Mouse (Mus musculus): ENCODE measurements around the gene Ctcfl.
A peak's percentile ranks its signal among the peaks of the same experiment; 100 is the strongest.
"Not testable (repeated sequence)": the region's sequence is repeated elsewhere in the genome, so short reads cannot be mapped to it uniquely, and the experiment has no call there.

The Ctcfl gene

DNA sequence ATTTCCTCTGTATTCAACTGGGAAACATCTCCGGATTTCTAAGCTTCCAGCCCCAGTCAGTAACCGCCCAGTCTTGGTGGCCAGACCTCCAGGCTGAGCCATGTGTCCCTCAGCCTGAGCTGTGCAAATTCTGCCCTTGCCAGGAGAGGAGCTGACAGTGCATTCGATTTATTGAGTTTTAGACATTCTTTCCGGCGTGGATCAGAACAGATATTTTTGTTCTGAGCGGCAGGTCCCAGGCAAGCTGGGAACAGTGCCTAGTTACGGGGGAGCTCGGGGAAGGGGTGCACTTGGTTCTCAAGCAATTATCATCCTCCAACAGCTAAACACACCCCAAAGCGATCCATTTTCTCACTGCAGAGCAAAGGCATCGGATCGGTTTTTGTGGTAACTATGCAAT, 24.3 kb upstream of the Ctcfl start:
- DNase-seq (ENCODE audit: low spot score), result no peak

DNA sequence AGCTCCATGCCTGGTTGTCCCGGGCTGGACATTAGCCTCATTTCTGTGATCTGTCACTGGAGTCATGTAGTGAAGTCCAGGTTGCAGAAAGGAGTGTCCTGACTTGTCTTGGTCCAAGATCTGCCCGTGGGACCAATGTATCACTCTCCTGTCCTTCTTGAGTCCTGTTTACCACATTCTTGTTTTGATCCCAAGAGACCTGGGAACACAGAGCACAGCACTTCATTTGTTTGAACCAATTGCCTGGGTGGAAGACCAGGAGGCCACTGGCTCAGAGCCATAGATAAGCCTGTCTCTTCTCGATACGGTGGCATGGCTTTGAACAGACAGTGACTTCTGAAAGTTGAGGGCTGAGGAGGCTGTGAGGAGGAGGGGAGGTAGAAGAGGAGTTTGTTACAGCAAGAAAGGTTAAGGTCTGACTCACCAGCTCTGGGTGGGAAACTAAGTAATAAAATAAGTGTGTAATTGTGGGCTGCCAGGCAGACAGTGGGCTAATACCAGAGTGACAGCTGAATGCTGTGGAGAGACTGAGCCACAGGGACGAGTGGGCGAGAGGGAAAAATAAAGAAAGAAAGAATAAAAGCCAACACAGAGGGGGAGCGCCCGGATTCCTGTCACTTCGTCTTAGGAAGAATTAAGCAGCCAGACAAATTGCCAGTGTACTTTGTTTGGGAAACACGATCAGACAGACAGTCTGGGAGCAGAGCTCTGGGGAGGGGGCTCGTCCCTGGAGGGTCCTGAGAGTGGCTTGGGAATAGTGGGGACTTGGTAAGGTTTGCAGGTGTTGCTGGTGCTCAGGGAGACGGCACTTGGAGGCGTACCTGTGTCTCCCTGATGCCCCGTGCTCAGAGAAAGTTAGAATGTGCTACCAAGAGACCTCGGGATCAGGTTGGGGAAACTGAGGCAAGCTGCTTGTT, 19.3 kb upstream of the Ctcfl start:
- no peak for DNase-seq (ENCODE audit: low spot score)

DNA sequence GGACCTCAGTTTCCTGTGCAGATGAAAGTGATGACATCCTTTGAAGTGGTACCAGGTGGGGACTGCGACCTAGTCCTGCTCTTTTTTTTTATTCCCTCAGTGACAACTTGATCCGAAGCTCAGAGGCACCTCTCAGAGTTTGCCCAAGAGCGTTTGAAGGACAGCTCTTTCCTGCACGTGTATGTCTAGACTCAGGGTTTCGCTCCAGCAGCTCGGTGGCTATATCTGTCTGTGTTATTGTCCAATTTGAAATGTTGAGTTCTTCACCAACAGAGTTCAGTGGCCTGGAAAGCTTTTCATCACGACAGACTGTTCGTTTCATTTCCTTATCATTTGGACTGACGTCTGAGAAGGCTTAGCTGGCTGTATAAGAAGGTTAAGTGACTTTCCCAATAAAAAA, 15.4 kb upstream of the Ctcfl start:
- DNase-seq (ENCODE audit: low spot score), result no peak

DNA sequence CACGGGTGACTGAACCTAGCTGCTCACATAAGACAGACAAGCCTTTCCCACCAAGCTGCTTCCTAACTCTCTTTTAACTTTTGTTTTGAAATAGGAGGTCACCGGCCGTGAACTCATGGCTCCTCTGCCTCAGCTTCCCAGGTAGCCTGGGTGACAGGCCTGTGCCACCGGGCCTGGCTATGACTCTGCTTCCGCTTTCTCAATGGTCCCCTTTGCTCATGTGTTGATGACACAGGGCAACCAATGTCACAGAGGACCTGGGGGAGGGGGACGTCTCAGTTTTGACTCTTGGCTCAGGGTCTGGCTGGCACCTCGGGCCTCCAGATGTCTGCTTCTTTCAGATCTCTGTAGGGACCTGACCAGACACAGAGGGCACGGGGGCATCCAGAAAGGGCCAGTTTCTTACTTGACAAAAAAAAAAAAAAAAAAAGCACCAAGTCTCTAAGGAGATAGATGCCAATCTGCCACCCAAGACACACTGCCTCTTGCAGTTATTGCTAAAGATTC, 13.5 kb upstream of the Ctcfl start:
- DNase-seq (ENCODE audit: low spot score), result no peak

DNA sequence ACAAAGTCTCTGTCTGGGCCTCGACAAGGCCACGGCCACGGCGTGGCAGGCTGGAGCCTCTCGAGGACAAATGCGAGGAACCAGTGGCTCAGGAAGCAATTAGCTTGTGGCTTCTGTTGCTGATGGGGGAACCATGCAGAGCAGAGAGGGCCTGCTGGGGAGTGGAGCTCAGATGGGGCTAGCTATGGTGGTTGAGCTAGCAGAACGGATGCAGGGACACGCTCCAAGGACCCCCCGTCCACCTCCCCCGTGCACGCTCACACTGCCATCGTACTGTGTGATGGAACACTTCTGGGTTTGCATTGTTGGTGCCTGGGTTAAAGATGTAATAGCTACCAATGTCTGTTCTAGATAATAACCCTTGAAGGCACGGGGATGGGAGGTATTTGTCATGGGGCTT, 12.9 kb upstream of the Ctcfl start:
- DNase-seq (ENCODE audit: low spot score), result no peak

DNA sequence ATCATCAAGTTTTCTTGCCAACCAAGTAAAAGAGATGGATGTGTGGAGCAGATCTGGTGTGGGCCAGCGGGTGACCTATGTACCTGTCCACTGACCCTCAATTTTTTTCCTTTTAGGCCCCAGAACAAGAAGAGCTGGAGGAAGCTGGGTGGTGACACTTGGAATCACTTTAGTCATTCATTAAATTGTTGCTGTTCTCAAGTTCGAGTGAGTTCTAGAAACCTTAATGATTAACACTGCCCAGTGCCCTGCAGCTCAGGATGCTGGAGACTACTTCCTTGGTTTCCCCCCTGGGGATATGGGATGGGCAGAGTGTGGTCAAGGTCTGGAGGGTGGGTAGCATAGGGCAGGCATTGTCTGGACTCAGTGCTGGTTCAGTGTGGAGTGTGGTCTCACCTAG, 9.8 kb upstream of the Ctcfl start:
- DNase-seq (ENCODE audit: low spot score), result no peak

DNA sequence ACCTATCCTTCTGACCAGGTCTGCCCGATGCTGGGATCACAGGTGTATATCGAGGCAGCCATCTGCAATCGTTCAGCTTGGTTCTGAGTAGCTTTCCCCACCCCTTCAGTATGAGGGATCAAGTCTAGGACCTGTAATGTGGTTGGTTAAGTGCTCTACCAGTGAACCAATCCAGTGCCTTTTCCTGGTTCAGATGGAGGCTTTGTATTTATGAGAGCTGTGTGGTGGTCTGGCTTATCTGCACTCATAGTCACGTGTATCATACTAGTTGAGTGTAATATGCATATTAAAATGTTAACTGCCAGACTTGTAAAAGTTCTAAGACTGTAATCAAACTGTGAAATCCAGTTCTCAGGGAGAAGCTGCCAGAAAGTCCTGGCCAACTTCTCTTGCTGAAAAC, 7.1 kb upstream of the Ctcfl start:
- no peak for DNase-seq (ENCODE audit: low spot score)

DNA sequence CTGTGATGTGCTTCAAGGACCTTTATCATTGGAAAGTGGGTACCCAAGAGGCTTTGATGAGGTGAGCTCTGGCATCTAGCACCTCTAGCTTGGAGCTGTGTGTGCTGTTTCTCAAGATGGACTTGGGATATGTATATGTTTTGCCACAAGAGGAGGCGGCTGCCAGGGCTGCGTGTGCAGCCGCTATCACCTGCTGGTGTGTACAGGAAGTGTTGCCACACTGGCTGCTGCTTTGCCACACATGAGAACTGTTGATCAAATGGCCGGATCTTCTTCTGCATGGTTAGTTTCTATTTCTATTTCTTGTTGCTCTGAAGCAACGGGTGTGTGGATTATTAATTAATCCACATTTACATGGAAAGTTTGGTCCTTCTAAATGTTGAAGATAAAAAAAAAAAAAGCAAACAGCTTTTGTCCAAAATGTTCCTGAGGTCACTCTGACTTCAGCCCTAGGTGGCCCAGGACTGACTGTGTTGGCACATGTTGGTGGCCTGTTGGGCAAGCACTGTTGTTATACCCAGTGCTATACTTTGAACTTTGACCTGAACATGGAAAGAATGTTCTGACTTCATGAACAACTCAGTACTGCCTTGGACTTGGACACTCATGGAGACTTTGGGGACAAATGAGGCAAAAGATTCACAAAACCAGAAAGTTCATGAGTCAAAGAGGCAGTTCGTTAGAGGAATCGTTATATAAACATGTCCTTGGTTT, 4.9 kb upstream of the Ctcfl start:
- DNase-seq (ENCODE audit: low spot score), result no peak

DNA sequence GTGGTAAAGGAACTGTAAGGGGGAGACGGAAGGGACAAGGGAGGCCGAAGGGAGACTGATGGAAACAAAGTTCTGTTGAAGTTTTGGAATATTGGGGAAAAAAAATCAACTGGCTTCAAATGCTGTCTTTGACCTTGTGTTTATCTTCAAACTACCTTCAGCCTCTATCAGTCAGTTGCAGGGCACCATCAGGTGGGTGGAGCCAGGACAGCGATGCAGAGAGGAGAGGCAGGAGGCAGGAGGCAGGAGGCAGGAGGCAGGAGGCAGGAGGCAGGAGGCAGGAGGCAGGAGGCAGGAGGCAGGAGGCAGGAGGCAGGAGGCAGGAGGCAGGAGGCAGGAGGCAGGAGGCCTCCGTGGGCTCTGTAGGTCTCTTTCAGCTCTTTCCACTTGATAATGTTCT, 792 bp upstream of the Ctcfl start:
- DNase-seq (ENCODE audit: low spot score), result not testable (repeated sequence)

DNA sequence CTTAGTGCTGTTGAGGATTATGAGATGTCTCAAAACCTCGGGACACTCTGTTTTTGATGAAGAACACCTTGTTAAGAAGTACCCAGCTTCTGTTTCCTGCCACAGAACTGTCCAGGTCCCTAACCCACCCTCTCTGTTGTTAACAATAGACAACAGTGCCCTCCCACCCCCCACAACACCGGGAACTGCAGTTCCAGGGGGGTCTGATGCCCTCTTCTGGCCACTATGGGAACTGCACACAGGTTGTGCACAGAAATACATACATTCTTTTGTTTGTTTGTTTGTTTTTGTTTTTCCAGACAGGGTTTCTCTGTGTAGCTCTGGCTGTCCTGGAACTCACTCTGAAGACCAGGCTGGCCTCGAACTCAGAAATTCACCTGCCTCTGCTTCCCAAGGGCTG, 5.5 kb downstream of the Ctcfl start:
- not testable (repeated sequence) for DNase-seq (ENCODE audit: low spot score)

DNA sequence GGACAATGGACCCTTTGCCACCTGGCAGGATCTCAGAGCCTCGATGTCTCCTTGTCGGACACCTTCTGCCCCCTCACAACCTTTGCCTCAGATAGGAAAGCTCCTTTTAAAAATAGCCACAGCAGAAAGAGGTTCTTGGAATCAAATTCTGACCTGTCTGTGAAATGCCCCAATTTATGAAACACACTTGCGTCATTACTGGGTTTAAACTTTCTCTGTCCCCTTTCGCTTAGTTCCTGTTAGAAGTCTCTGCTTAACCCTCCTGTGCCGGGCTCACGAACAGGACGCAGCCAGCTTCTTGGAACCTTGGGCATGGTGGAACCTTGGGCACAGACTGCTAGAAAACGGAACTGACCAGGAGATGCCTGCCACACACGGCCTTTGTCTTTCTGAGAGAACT, 8.8 kb downstream of the Ctcfl start:
- no peak for DNase-seq (ENCODE audit: low spot score)

DNA sequence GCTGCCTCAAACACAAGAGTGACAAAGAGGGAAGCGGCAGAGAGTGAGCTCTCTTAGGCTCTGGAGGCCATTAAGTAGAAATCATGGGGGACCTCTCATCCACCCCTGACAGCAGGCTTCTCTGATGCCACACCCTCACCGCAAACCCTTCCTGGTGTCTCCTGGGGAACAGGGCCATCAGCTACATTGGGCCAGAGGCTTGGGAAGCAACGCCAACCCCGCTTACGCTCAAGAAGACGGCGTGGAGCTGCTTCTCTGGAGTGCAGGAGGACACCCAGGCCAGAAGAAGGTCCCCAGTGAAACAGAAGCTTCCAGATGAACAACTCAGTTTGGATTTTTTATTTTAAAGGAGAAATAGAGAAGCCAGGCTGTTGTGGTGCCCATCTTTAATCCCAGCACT, 9.8 kb downstream of the Ctcfl start:
- no peak for DNase-seq (ENCODE audit: low spot score)

DNA sequence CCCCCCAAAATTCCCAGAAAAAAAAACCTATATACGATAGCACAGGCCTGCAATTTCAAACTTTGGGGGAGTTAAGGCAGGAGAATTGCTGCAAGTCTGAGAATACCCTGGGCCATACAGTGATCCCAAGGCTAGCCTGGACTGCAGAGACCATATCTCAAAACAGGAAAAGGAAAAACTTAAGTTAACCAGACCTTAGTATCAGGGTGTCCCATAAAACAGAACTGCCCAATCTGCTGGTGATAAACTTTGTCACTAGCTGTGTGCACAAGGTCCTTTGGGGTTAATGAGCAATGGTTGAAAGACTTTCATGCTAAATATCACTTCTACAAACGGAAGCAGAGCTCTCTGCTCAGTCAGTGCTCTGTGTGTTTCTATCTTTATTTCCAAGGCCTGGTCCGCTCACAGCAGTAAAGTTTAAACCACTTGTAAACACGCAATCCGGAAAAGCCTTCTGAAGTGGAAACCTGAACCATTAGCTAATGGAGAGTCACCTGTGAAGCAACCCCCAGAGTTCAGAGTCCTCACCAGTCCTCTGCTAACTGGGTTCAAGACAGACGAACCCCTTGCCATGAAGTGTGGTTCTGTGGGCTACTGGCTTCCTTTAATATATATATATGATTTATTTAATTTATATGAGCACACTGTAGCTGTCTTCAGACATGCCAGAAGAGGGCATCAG, 10.7 kb downstream of the Ctcfl start:
- DNase-seq (ENCODE audit: low spot score), result no peak

DNA sequence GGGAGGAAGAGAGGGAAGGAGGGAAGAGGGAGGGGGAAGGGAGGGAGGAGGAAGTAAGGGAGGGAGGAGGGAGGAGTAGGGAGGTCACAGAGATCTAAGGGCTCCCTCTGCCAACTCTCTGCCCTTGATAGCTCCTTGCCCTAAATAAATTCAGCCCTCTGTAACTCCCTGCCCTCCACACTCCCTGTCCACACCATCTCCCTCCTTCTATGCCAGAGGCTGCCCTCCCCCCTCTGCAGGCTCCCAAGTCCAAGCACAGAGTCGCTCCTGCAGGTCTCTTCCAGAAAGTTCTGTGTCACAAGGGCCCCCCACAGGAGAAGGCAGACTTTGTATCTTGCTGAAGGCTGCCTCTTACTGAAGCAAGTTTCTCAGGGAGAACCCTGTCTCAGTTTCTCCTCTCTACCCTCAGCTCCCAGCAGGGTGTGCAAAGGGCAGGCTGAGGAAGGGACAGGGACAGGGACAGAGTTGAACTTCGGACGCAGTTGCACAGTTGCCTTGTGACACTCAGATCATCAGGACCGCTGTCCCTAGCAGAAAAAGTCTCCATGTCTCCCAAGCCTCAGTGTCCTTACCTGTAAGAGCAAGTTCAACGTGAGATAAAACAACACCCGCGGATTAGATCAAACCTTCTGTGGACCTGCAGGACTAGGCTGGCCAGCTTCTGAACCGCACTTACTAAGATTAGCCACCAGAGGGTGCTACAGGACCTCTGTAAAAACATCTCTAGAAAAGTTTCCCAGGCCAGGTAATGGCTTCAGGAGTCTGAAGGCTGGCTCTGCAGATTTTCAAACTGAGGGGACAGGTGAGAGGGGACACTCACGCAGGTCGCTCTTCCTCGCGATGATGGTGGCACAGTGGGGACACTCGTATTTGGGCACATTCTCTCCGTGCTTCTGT, 12.2 kb downstream of the Ctcfl start:
- peak; percentile 67 for DNase-seq (ENCODE audit: low spot score)

DNA sequence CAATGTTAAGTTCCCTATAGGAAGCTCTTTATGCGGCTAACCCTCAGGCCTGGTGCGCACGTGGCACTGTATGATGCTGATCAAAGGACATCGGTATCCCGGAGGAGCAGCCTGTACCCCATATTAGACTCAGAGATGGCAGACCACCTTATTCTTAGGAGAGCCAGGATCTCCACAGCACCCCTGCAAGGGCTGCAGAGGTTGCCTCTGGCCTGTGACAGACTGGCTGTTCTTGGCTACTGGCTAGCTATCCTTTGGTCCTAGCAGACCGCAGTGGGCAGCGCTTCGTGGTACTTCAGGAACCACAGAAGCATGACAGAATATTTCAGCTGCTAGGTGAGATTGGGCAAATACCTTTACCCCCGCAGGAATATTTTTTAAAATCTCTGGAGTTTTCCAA, 12.9 kb downstream of the Ctcfl start:
- DNase-seq (ENCODE audit: low spot score), result no peak

DNA sequence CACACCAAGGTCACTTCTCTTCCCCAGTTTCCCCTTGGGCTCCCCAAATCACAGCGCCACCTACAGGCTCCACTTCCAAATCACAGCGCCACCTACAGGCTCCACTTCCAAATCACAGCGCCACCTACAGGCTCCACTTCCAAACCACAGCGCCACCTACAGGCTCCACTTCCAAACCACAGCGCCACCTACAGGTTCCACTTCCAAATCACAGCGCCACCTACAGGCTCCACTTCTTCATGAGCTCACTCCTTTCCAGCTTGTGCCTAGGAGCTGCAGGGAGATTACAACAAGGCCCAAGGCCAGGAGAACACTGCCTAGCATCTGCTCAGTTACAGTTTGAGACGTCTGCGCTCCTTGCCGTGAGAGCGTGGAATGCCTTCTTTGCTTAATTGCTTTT, 22.0 kb downstream of the Ctcfl start:
- DNase-seq (ENCODE audit: low spot score), result peak; percentile 70

DNA sequence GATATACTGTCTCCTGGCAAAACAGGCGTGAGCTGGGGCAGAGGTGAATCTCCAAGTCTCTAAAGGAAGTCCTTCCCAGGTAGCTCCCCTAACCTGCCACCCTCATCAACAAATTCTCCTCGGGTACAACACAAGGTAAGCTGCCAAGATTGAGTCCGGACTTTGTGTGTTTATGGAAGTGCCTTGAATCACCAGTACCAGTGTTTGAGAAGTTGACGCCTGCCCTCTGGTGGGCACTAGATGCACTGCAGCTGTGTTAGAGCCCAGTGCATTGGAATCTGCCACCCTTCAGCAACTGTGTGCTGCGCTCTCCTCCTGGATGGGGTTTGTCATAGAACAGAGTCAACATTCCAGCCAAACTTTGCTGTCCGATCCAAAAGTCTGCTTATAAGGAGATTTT, 29.9 kb downstream of the Ctcfl start:
- DNase-seq (ENCODE audit: low spot score), result peak; percentile 88

DNA sequence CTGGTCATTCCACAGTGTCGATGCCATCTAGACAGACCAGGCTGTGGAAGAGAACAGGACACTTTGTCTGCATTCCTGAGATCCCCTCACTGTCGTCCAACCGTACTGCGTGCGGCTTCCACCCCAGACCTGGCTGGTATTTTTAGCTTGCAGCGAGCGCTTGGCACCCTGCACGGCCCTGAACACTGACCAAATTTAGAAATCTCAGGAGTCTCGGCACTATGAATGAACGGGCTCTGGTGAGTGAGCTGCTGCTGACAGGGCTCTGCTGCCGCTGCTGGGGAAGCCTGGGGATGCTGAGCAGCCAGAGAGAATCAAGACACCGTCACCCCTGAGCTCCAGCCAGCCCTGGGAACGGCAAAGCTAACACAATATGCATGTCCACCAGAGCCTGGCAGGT, 31.9 kb downstream of the Ctcfl start:
- DNase-seq (ENCODE audit: low spot score), result no peak

DNA sequence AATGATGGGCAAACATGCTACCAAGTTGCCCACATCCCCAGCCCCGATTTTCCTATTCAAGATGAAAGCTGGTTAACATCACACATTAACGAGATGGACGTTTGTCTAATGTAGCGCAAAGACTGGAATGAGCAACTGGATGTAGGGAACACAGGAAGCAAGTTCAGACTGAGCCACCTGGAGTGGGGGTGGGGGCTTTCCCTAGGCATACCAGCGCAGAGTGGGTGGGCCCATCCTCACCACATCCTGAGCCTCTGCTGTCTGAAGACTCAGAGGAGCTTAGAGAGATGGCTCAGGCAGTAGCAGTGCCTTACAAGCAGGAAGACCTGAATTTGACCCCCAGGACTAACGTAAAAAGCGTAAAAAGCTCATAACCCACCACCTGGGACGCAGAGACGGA, 33.6 kb downstream of the Ctcfl start:
- DNase-seq (ENCODE audit: low spot score), result no peak

DNA sequence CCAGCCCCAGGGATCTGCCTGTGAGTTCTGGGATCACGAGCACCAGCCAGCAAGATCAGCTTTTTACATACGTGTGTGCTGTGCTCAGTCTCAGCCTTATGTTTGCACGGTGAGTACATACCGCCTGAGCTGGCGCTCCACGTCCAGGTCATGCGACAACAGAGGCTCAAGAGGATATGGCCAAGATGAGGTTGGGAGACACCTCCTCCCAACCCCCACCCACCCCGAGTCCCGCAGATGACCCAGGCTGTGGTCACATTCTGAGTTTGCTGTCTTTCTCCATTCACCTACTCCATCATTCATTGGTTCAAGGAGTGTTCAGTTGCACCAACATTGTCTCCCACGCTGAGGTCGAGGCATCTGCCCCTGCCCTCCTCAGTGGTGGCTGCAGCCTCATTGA, 34.5 kb downstream of the Ctcfl start:
- no peak for DNase-seq (ENCODE audit: low spot score)

DNA sequence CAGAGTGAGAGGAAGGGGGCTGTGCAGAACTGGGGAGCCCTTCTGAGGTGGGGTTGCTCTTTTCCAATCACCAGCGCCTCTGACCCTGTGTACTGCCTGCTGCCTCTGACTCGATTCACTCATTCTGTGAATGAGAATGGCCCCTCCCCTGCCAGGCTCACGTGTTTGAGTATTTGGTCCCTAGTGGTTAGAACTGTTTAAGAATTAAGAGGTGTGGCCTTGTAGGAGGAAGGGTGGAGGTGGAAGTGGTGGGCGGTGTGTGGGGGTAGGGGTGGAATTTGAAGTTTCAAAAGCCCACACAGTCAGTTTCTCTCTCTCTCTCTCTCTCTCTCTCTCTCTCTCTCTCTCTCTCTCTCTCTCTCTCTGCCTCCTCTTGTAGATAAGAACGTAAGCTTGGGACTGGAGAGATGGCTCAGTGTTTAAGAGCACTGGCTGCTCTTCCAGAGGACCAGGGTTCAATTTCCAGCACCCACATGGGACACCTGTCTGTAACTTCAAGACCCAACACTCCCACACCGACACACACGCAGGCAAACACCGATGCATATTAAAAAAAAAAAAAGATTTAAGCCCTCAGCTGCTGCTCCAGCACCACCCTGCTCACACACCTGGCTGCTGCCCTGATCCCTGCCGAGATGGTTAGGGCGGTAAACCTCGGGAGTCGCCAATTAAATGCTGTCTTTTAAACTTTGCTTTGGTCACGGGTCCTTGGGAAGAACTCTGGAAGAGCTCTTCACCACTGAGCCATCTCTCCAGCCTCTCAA, 35.4 kb downstream of the Ctcfl start:
- DNase-seq (ENCODE audit: low spot score), result no peak
